Mouse (Mus musculus): Measurements from ENCODE around the gene Msl1.

The Msl1 gene

DNA sequence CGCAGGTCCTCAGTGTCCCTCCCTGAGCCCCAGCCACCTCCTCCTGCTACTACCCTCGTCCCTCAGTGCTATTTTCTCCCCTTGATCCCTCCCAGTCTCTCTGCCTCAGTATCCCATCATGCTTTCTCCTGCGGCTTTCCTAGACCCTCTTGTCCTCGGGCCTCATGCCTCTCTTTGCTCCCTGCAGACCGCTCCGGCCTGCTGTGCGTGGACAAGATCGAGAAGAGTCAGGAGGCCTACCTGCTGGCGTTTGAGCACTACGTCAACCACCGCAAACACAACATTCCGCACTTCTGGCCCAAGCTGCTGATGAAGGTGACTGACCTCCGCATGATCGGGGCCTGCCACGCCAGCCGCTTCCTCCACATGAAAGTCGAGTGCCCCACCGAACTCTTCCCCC is 31.2 kb upstream of the Msl1 start:
- no peak for DNase-seq (ENCODE audit: low spot score)

DNA sequence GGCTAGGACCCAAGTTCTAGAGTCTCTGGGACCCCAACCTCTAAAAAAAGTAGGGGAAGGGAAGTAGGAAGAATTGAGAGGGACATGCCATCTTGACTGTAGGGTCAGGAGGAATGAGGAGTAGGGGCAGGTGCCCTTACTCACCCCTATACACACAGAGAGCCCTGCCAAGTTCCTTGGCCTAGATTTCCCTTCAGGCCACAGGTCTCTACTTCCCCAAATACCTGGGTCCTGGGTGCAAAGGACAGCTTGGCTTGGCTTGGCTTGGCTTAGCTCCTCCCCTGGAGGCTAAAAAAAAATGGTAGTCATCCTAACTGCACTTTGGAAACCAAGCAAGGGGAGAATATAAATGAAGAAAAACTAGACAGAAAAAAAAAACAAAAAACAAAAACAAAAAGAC is 30.6 kb upstream of the Msl1 start:
- no peak for DNase-seq (ENCODE audit: low spot score)

- no peak for DNase-seq (ENCODE audit: low spot score)
Measured at GRCm38 (mm10) chr11:98765421-98766309, 29.7 kb upstream of the Msl1 start.

GRCm38 (mm10) chr11:98766346-98766745 is 29.0 kb upstream of the Msl1 start:
- no peak for DNase-seq (ENCODE audit: low spot score)

DNA sequence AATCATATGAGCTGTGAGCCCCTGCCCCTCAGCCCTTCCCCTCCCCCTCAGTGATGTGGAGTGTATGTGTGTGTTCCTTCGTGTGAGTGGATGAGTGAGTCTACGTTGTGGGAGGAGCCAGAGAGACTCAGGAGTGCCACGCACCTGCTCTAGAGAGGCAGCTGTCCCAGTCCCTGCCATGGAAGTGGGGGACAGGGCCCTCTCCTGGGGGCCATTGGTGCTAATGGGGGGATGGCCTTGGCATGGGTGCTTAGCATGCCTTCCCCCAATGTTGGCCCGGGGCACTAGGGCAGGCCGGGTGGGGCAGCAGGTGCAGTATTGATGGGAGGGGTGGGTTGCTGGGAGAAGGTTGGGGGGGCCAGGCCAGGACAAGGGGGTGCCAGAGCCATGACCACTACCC is 28.5 kb upstream of the Msl1 start:
- DNase-seq (ENCODE audit: low spot score): no peak

GRCm38 (mm10) chr11:98767276-98767675 is 28.0 kb upstream of the Msl1 start:
- DNase-seq (ENCODE audit: low spot score): no peak

- no peak for DNase-seq (ENCODE audit: low spot score)
Measured at GRCm38 (mm10) chr11:98767713-98768112, 27.6 kb upstream of the Msl1 start.

DNA sequence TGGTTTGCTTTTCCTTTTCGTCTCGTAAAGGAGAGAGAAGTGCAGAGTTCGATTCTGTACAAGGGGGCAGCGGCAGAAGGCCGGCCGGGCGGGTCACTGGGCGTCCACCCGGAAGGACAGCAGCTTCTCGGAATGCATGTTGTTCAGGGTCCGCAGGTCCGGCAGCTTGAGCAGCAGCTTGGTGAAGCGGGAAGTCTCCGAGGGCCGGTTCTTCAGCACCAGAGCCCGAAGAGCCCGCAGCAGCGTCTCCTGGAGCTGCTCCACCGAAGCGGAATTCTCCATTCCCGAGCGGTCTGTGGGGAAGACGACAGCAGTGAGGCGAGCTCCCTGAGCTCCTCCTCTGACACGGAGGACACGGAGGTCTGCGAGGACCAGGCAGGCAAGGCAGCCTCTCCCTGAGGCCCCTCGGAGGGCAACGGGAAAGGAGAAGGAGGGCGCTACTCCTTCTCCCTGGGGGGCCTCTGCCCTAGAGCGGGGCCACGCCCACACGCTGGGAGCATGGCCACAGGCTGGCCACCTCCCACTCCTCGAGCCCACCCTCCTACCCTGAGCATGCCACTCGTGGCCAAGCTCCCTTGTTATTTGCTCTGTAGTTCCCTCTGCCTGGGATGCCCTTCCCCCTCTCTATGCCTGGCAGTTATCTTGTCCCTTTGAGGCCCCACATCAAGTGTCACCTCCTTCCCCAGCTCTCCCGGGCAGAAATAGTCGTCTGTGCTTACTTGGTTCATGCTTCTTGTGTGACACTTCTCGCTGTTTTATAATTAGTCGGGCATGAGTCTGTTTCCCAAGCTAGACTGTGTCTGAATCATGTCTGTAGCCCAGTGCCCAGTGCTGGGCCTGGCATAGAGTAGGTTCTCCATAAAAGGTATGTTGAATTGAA is 26.9 kb upstream of the Msl1 start:
- DNase-seq (ENCODE audit: low spot score): no peak

DNA sequence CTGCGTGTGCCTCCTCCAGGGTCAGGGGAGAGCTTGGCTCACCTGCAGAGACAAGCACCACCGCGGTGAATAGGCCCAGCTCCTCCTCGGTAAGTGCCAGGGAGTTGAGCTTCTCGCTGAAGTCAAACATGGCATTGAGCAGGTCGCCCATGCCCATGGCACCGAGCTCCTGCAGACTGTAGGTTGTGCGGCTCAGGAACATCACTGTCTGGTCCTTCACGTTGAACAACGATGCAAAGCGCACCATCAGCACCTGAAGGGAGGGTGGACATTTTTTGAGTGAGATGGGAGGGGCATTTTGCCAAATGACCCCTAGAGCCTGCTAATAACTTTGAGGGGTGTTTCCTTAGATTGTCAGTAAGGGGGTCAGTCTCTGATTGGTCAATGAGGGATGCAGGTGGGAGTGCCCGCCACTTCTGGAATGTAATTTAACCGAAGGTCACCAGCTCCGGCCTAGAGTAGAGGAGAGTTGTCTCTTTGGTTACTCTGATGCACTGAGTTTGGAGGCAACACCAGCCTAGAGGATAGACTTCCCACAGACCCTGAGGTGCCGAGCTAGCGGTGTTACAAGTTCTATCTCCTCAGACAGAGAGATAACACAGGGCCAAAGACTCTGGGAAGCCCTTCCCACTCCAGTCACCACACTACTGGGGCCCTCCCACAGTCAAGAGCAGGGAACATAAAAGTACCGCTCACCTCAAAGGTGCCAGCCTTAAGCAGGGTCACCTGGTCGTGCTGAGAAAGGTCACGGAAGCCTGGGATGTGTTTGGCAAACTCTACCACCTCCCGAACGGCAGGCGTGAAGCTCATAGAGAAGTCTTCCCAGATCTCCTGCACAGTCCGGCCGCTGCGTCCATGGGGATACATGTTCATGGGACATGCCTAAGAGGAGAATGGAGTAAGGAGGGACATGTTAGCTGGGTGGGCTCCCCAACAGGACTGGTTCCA is 26.0 kb upstream of the Msl1 start:
- DNase-seq (ENCODE audit: low spot score): no peak

DNA sequence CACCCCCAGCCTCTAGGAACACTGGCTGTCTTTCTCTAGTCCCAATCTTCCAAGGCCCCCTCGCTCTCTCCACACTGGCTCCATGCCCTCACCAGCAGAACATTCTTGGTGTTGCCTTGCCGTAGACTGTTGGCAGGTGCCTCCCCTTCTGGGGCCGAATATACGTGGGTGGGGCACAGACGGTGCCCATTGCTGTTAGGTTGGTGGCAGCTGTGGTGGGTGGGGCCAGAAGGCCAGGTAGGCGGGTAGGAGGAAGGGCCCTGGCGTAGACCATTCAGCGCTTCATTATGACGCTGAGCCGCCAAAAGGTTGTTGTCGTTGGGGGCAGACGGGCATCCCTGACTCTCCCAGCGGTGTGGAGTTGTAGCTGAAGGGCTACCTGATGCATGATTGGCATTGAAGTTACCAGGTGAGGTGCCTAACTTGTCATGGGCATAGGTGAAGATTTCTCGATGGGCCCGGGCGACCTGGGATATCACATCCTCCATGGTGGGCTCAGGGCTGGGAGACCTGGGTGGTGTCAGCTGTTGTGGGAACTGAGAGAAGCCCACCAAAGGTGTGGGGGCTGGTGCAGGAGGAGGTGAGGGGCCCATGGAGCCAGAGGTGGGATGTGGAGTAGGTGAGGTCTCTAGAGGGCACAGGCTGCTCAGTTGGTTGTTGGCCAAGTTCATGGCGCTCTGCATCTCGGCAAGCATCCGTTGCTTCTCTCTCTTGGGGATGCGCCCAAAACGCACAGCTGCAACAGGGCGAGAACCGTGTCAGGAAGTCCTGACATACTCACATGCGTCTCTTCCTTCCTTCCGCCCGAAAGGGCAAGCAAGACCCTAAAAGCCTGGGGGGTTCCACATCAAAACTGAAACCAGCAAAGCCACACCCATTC is 25.0 kb upstream of the Msl1 start:
- DNase-seq (ENCODE audit: low spot score): peak; percentile 77

- no peak for DNase-seq (ENCODE audit: low spot score)
Measured at GRCm38 (mm10) chr11:98771131-98771530, 24.2 kb upstream of the Msl1 start.

DNA sequence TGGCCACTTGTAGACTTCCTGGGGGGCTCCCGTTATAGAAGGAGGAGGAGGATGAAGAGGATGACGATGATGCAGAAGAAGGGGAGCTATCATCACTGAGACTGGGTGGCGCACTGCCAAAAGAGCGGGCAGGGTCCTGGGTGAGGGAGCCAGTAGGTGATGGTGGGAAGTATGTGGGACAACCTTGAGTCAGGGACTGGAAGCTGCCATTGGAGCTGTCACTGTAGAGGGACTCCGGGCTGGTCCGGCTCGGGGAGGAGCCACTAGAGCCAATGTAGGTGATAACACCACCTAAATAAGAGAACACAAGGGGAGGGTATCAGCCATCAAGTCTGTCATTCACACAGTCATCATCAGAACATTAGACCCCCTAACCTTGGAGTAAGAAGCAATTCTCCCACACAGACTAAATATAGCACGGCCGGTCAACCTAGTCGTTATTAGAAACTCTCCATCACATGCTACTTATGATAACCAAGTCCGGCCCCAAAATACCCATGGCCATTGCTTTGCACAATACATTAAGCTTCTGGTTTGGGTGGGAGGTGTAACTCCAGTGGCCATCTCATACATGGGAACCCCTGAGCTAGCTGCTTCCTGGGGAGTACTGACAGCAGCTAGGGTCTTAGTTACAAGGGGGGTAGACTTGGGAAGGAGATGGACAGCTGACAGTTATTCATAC is 23.3 kb upstream of the Msl1 start:
- DNase-seq (ENCODE audit: low spot score): no peak

DNA sequence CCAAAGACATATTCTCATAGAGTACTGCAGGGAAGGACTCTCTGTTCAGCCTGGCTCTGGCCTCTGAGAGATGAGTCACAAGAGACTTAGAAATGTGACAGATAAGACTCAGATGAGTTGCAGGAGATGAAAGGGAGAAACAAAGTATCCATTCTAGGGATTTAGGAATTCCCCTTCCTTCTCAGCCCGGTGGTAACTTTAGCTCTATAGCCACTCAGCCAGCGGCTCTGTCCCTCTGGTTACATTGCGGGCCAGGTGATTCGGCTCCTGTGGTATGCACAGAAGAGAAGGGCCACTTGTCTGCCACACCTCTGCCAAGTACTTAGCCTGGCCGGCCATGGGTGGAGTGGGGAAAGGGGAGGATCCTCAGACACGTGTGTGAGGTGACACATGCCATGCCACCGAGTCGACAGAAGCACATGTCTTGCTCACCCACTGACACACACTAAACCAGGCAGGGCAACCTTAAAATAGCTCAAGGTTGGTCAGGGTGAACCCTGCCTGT is 22.6 kb upstream of the Msl1 start:
- no peak for DNase-seq (ENCODE audit: low spot score)

DNA sequence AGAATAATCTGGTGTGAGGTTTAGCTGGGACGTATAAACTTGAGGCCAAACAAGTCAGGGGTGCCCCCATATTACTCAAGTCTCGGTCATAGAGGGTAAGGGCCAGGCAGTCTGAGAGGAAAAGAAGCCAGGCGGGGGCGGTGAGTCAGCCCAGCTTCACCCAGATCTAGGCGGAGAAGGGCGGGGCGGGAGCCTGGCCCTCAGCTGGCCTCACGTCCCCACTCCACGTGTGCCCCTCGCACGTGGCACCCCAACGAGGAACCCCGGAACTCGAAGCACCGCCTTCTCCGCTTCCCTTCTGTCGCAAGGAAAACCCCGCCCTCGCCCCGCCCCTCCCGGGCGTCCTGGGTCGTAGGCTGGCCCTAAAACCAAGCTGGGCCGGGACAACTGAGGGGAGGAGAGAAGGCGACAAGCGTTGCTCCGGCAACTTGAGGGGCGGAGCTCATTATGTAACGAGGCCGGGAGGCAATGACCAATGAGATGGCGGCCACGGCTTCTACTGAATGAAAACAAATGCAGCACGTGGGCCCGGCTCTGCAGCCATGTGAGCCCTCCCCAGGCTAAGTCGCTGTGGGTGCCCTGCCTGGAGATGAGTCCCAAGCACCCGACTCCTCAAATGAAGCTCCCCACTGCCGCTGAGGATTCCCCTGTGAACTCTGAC is 21.6 kb upstream of the Msl1 start:
- peak; percentile 100 for DNase-seq (ENCODE audit: low spot score)

- DNase-seq (ENCODE audit: low spot score): no peak
Measured at GRCm38 (mm10) chr11:98774582-98775347, 20.6 kb upstream of the Msl1 start, which contains the start of gene Nr1d1. Gene Nr1d1 (minus strand): TSS chr11:98775333.

DNA sequence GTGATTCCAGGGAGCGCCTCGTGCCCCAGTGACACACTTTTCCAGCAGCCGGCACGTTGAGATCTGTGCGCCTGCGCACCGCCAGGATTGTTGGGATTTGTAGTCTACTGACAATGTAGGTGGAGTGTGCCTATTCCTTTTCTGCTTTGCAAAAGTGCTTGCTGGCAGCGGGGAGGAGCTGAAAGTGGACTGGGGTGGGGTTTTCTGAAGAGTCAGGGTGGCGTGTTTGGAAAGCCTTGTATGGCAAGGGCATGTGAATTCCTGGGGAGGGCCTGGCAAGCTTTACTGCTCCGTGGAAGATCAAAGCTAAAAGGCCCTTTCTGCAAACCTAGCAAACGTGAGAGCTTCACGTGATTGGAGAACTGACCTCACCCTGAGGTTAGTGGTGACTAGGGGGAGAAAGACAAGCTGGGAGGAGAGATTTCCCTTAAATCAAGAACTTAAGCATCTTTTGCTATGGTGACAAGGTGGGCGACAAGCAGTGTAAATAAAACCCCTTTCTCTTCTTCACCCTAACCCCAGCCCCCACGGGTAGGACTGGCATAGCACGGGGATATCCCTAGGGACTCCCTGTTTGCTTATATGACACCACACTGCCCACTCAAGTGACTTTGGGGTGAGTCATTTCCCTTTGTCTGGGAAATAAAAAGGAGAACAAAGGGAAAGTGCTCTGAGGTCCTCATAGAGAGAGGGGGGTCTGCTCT is 19.8 kb upstream of the Msl1 start:
- DNase-seq (ENCODE audit: low spot score): peak; percentile 100

DNA sequence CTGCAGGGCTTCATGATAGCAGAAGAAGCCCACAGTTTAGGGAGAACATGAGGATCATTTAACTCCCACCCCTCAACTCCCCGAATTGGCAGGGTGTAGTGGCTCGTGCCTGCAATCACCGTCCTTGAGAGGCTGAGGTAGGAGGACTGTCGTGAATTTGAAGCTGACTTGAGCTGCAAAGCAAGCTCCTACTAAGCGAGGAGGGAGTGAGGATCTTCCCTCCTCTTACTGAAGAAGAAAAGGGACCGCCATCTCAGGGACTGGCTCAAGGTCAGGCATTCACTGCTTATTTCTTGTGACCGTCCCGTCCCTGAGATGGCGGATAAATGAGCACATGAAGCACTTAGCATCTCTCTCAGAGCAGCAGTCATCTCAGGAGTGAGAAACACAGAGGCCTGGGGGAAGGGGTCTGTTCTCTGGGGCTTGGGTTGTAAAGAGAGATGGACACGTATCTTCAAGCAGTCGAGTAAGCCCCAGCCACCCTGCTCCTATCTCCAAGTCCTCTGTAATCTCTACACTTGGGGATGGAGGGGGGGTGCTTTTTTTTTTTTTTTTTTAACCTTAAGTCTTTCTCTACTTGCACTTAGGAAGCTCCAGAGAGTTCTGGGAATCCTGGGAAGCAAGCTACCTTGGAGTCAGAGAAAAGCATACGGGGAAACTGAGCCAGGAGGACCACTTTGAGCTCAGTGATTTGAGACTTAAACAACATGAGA is 19.1 kb upstream of the Msl1 start:
- DNase-seq (ENCODE audit: low spot score): no peak

All from layer of hippocampus, adult 11-12 months (tissue).